8 mouse cellular contexts compared by ENCODE assay signal in genomic region chr11:103696851-103697564, GRCm38 (mm10). TPM values are rescaled to one million over a fixed set of nuclear protein-coding genes. Genes with fewer than 3 reads are reported as not detected.
DNase-seq lines count a peak whose midpoint lies in the region; ATAC-seq and TF ChIP-seq lines count a peak whose summit lies in the region.

No protein-coding gene starts in this region.

- H3K27me3 ChIP-seq in kidney, adult 2 months (replicated peaks; ENCODE audit: control insufficient read depth, insufficient read depth, low read length) = no peaks in the 10 kb centered on the region
- H3K27me3 ChIP-seq in forebrain, embryonic 11.5 days (ENCODE audit: control insufficient read depth, insufficient read depth, low read length) = no peaks in the 10 kb centered on the region
- no peaks in the 10 kb centered on the region for H3K27me3 ChIP-seq in liver, embryonic 13.5 days
- H3K27me3 ChIP-seq in stomach, embryonic 15.5 days (replicated peaks) = no peaks in the 10 kb centered on the region

- peak overlapping the region; percentile 96 for H3K4me3 ChIP-seq in kidney, adult 2 months (ENCODE audit: insufficient read depth, low read depth, low read length)
- peak overlapping the region; percentile 77 to 100 for H3K4me3 ChIP-seq in ES-E14 (ENCODE audit: insufficient read depth in 1 of 2, low read depth in 1 of 2, low read length in 2 of 2, poor library complexity in 1 of 2, severe bottlenecking in 1 of 2)
- H3K4me3 ChIP-seq in forebrain, embryonic 11.5 days (ENCODE audit: low read depth, low read length) = peak overlapping the region; percentile 84
- peak overlapping the region; percentile 94 for H3K4me3 ChIP-seq in liver, embryonic 13.5 days (replicated peaks)
- H3K4me3 ChIP-seq in stomach, embryonic 15.5 days (replicated peaks) = peak overlapping the region; percentile 94

- H3K4me1 ChIP-seq in kidney, adult 2 months (ENCODE audit: control insufficient read depth, insufficient read depth, low read length) = peaks cover 6% of the 10 kb centered on the region; the same call in 1 of the 2 replicates
- no peaks in the 10 kb centered on the region for H3K4me1 ChIP-seq in ES-E14 (ENCODE audit: control insufficient read depth in 2 of 2, insufficient read depth in 2 of 2, low read length in 2 of 2, poor library complexity in 1 of 2)
- peaks cover 2% of the 10 kb centered on the region; the same call in 1 of the 2 replicates for H3K4me1 ChIP-seq in forebrain, embryonic 11.5 days (replicated peaks; ENCODE audit: control insufficient read depth, insufficient read depth, low read length)
- peaks cover 21% of the 10 kb centered on the region for H3K4me1 ChIP-seq in liver, embryonic 13.5 days (replicated peaks)
- no peaks in the 10 kb centered on the region for H3K4me1 ChIP-seq in stomach, embryonic 15.5 days

- peak overlapping the region; percentile 52 for H3K4me2 ChIP-seq in forebrain, embryonic 11.5 days (ENCODE audit: low read depth, low read length, severe bottlenecking)
- peak overlapping the region; percentile 79 for H3K4me2 ChIP-seq in liver, embryonic 13.5 days
- H3K4me2 ChIP-seq in stomach, embryonic 15.5 days = peak overlapping the region; percentile 61

- no peak for TF ChIP-seq POLR2A in kidney, adult 2 months (IDR thresholded peaks at IDR 0.05; ENCODE audit: low read depth, low read length)

- DNase-seq in kidney, adult 2 months = no peak
- no peak for DNase-seq in kidney, adult 11 months
- peak; percentile 19 for DNase-seq in ES-E14 (ENCODE audit: low read depth, low spot score)
- DNase-seq in forebrain, embryonic 11.5 days (ENCODE audit: low spot score) = no peak
- DNase-seq in liver, embryonic 13.5 days = no peak
- DNase-seq in testis, postnatal 14 days (ENCODE audit: low spot score) = no peak
- DNase-seq in cerebellum, adult 9-11 months = no peak

- no peaks in the 10 kb centered on the region for H3K36me3 ChIP-seq in kidney, adult 2 months (ENCODE audit: control insufficient read depth, insufficient read depth, low read length)
- H3K36me3 ChIP-seq in ES-E14 (ENCODE audit: control insufficient read depth, insufficient read depth, low read length, poor library complexity, severe bottlenecking) = no peaks in the 10 kb centered on the region
- H3K36me3 ChIP-seq in forebrain, embryonic 11.5 days (ENCODE audit: control insufficient read depth, insufficient read depth, low read length) = no peaks in the 10 kb centered on the region
- H3K36me3 ChIP-seq in liver, embryonic 13.5 days = 0 out of 2 replicates have a peak, but pooled peaks cover 3% of the 10 kb centered on the region
- H3K36me3 ChIP-seq in stomach, embryonic 15.5 days = 0 out of 2 replicates have a peak, but pooled peaks cover 2% of the 10 kb centered on the region

- H3K9ac ChIP-seq in ES-E14 (ENCODE audit: insufficient read depth, low read depth, low read length, poor library complexity, severe bottlenecking) = peak overlapping the region; percentile 96
- H3K9ac ChIP-seq in forebrain, embryonic 11.5 days (ENCODE audit: low read length) = peak overlapping the region; percentile 93
- H3K9ac ChIP-seq in liver, embryonic 13.5 days = peak overlapping the region; percentile 89
- H3K9ac ChIP-seq in stomach, embryonic 15.5 days = peak overlapping the region; percentile 94

- TF ChIP-seq CTCF in kidney, adult 2 months (conservative IDR thresholded peaks at IDR 0.05; ENCODE audit: insufficient read depth, insufficient read length, low read depth, low read length) = no peak

- no peaks in the 10 kb centered on the region for H3K9me3 ChIP-seq in ES-E14 (ENCODE audit: control insufficient read depth, insufficient read depth, low read depth, low read length)
- H3K9me3 ChIP-seq in forebrain, embryonic 11.5 days (ENCODE audit: control insufficient read depth, low read length) = no peaks in the 10 kb centered on the region
- no peaks in the 10 kb centered on the region for H3K9me3 ChIP-seq in liver, embryonic 13.5 days (replicated peaks)
- H3K9me3 ChIP-seq in stomach, embryonic 15.5 days = no peaks in the 10 kb centered on the region

- ATAC-seq in forebrain, embryonic 11.5 days (replicated peaks; ENCODE audit: low FRiP score) = no peak
- ATAC-seq in liver, embryonic 13.5 days (ENCODE audit: low read depth) = peak; percentile 59
- peak; percentile 65 for ATAC-seq in stomach, embryonic 15.5 days (ENCODE audit: insufficient read depth, low FRiP score, low read depth)

- H3K27ac ChIP-seq in kidney, adult 2 months (ENCODE audit: insufficient read depth, low read depth, low read length) = peak overlapping the region; percentile 100
- peak overlapping the region; percentile 86; the same call in 1 of the 2 replicates for H3K27ac ChIP-seq in ES-E14 (ENCODE audit: insufficient read depth, low read depth, low read length, poor library complexity, severe bottlenecking)
- peak overlapping the region; percentile 93 for H3K27ac ChIP-seq in forebrain, embryonic 11.5 days (ENCODE audit: low read depth, low read length)
- peak overlapping the region; percentile 85 for H3K27ac ChIP-seq in liver, embryonic 13.5 days
- peak overlapping the region; percentile 98 for H3K27ac ChIP-seq in stomach, embryonic 15.5 days

- WGBS in kidney, adult 2 months = under 1% methylated on average over 18 of the region's 18 CpGs
- WGBS in forebrain, embryonic 11.5 days = 1% methylated on average over 18 of the region's 18 CpGs
- under 1% methylated on average over 18 of the region's 18 CpGs for WGBS in liver, embryonic 13.5 days (ENCODE audit: insufficient replicate concordance)
- 2% methylated on average over 18 of the region's 18 CpGs for WGBS in stomach, embryonic 15.5 days

- in situ Hi-C loops in ES-E14 (cut with MboI; ENCODE audit: low sequenced_read_pairs in 2 of 2, unreplicated experiment in 2 of 2) = no loop called here

TF ChIP-seq in ES-E14, 5 proteins besides CTCF, POLR2A, EP300 and RAD21:
- TF ChIP-seq HCFC1 (IDR thresholded peaks at IDR 0.05; ENCODE audit: borderline replicate concordance, insufficient read depth, low read length) = no peak
- TF ChIP-seq ZC3H11A (IDR thresholded peaks at IDR 0.05; ENCODE audit: borderline replicate concordance, low read depth, low read length) = no peak
- no peak for TF ChIP-seq MAFK (IDR thresholded peaks at IDR 0.05; ENCODE audit: insufficient read depth, low read depth, low read length)
- TF ChIP-seq ZNF384 (IDR thresholded peaks at IDR 0.05; ENCODE audit: low read depth, low read length) = no peak
- no peak for TF ChIP-seq CHD2 (IDR thresholded peaks at IDR 0.05; ENCODE audit: low read depth, low read length)
TF ChIP-seq in ES-E14: peak in this region for 0.

RNA-seq across cellular contexts. Expression of gene Gosr2, which starts 0.7 kb away (rescaled TPM):
- 94.2 and 101 TPM in 2 replicates for polyA plus RNA-seq in kidney, adult 2 months (2012; rRNA removed)
- 47.6 and 70.2 TPM in 2 replicates for total RNA-seq in ES-E14 (2012; rRNA removed)
- polyA plus RNA-seq in forebrain, embryonic 11.5 days (2014; fragmentation: Nextera tagmentation; extraction: Ambion mirVana) = 86.7 and 94.9 TPM in 2 replicates
- polyA plus RNA-seq in liver, embryonic 13.5 days (2015; fragmentation: Nextera tagmentation; extraction: Ambion mirVana) = 43.2 and 51.4 TPM in 2 replicates
- polyA plus RNA-seq in stomach, embryonic 15.5 days (2015; fragmentation: Nextera tagmentation; extraction: Ambion mirVana) = 66.5 and 73.9 TPM in 2 replicates

RNA-seq across cellular contexts. Expression of gene Rprml, which starts 47.6 kb away (rescaled TPM):
- 0.12 TPM in 1 of 2 replicates, not detected in the other for polyA plus RNA-seq in kidney, adult 2 months (2012; rRNA removed)
- 0.49 and 0.63 TPM in 2 replicates for total RNA-seq in ES-E14 (2012; rRNA removed)
- polyA plus RNA-seq in forebrain, embryonic 11.5 days (2014; fragmentation: Nextera tagmentation; extraction: Ambion mirVana) = not detected in 2 replicates
- not detected in 2 replicates for polyA plus RNA-seq in liver, embryonic 13.5 days (2015; fragmentation: Nextera tagmentation; extraction: Ambion mirVana)
- not detected in 2 replicates for polyA plus RNA-seq in stomach, embryonic 15.5 days (2015; fragmentation: Nextera tagmentation; extraction: Ambion mirVana)

RNA-seq across cellular contexts. Expression of gene Wnt9b, which starts 52.6 kb away (rescaled TPM):
- polyA plus RNA-seq in kidney, adult 2 months (2012; rRNA removed) = 2.7 and 3.5 TPM in 2 replicates
- 0.09 and 0.11 TPM in 2 replicates for total RNA-seq in ES-E14 (2012; rRNA removed)
- 0.49 and 0.87 TPM in 2 replicates for polyA plus RNA-seq in forebrain, embryonic 11.5 days (2014; fragmentation: Nextera tagmentation; extraction: Ambion mirVana)
- polyA plus RNA-seq in liver, embryonic 13.5 days (2015; fragmentation: Nextera tagmentation; extraction: Ambion mirVana) = 0.02 TPM in 1 of 2 replicates, not detected in the other
- polyA plus RNA-seq in stomach, embryonic 15.5 days (2015; fragmentation: Nextera tagmentation; extraction: Ambion mirVana) = 0.03 TPM in 1 of 2 replicates, not detected in the other

RNA-seq across cellular contexts. Expression of gene Lyzl6, which starts 58.3 kb away (rescaled TPM):
- 0.14 TPM in 1 of 2 replicates, not detected in the other for polyA plus RNA-seq in kidney, adult 2 months (2012; rRNA removed)
- not detected in 2 replicates for total RNA-seq in ES-E14 (2012; rRNA removed)
- not detected in 2 replicates for polyA plus RNA-seq in forebrain, embryonic 11.5 days (2014; fragmentation: Nextera tagmentation; extraction: Ambion mirVana)
- not detected in 2 replicates for polyA plus RNA-seq in liver, embryonic 13.5 days (2015; fragmentation: Nextera tagmentation; extraction: Ambion mirVana)
- not detected in 2 replicates for polyA plus RNA-seq in stomach, embryonic 15.5 days (2015; fragmentation: Nextera tagmentation; extraction: Ambion mirVana)
